Mouse (Mus musculus): ENCODE data around the gene Aldob. TPM values are rescaled to one million over a fixed set of nuclear protein-coding genes. Genes with fewer than 3 reads are reported as not detected.
A peak's percentile ranks its signal among the peaks of the same experiment; 100 is the strongest.
"Not testable (repeated sequence)": the region's sequence is repeated elsewhere in the genome, so short reads cannot be mapped to it uniquely, and the experiment has no call there.

Aldob gene
- polyA plus RNA-seq, 1 experiment from 2014 or later = not detected

GRCm38 (mm10) chr4:49519476-49519875 lies 29.9 kb downstream of the Aldob start:
- Histone ChIP-seq H3K36me3 (ENCODE audit: control insufficient read depth, insufficient read depth, low read length) (peaks cover 9% of the 10 kb centered on the region), H3K4me2 (ENCODE audit: low read length) (peak overlapping the region; percentile 67), H3K27ac (replicated peaks; ENCODE audit: low read depth, low read length) (no peak overlapping the region), H3K4me1 (ENCODE audit: control insufficient read depth, insufficient read depth, low read length) (peaks cover 25% of the 10 kb centered on the region), H3K4me3 (replicated peaks; ENCODE audit: low read depth, low read length) (peak overlapping the region; percentile 66; the same call in 1 of the 2 replicates), H3K9me3 (ENCODE audit: control insufficient read depth, low read length) (no peaks in the 10 kb centered on the region), H3K27me3 (ENCODE audit: control insufficient read depth, insufficient read depth, low read length) (no peaks in the 10 kb centered on the region), H3K9ac (replicated peaks; ENCODE audit: low read length) (no peak overlapping the region)
- DNase-seq = no peak
- no peak for ATAC-seq (ENCODE audit: low FRiP score, low TSS enrichment)
- 70% methylated on average over 5 of the region's 5 CpGs for WGBS

- H3K4me1 ChIP-seq (ENCODE audit: control insufficient read depth, insufficient read depth, low read length) = peaks cover 6% of the 10 kb centered on the region
- H3K4me2 ChIP-seq (ENCODE audit: low read length) = no peak overlapping the region
- no peak overlapping the region for H3K27ac ChIP-seq (replicated peaks; ENCODE audit: low read depth, low read length)
- no peak overlapping the region for H3K9ac ChIP-seq (replicated peaks; ENCODE audit: low read length)
- peaks cover 26% of the 10 kb centered on the region for H3K36me3 ChIP-seq (ENCODE audit: control insufficient read depth, insufficient read depth, low read length)
- 97% methylated on average over 6 of the region's 6 CpGs for WGBS
- no peaks in the 10 kb centered on the region for H3K9me3 ChIP-seq (ENCODE audit: control insufficient read depth, low read length)
- ATAC-seq (ENCODE audit: low FRiP score, low TSS enrichment) (no peak), DNase-seq (no peak)
- H3K27me3 ChIP-seq (ENCODE audit: control insufficient read depth, insufficient read depth, low read length) = no peaks in the 10 kb centered on the region
- H3K4me3 ChIP-seq (replicated peaks; ENCODE audit: low read depth, low read length) = no peak overlapping the region
These were observed 34.9 kb downstream of the Aldob start for GRCm38 (mm10) chr4:49514441-49514840.

GRCm38 (mm10) chr4:49512636-49513035 lies 36.7 kb downstream of the Aldob start:
- H3K4me3 ChIP-seq (replicated peaks; ENCODE audit: low read depth, low read length) = no peak overlapping the region
- WGBS = 93% methylated on average over 4 of the region's 4 CpGs
- DNase-seq = no peak
- H3K27ac ChIP-seq (replicated peaks; ENCODE audit: low read depth, low read length) = no peak overlapping the region
- peaks cover 26% of the 10 kb centered on the region for H3K36me3 ChIP-seq (ENCODE audit: control insufficient read depth, insufficient read depth, low read length)
- no peak for ATAC-seq (ENCODE audit: low FRiP score, low TSS enrichment)
- no peak overlapping the region for H3K4me2 ChIP-seq (ENCODE audit: low read length)
- no peak overlapping the region for H3K9ac ChIP-seq (replicated peaks; ENCODE audit: low read length)
- H3K27me3 ChIP-seq (ENCODE audit: control insufficient read depth, insufficient read depth, low read length) = no peaks in the 10 kb centered on the region
- H3K4me1 ChIP-seq (ENCODE audit: control insufficient read depth, insufficient read depth, low read length) = no peaks in the 10 kb centered on the region
- H3K9me3 ChIP-seq (ENCODE audit: control insufficient read depth, low read length) = no peaks in the 10 kb centered on the region

GRCm38 (mm10) chr4:49510236-49510835 lies 39.0 kb downstream of the Aldob start:
- H3K4me2 ChIP-seq (ENCODE audit: low read length); H3K4me3 ChIP-seq (replicated peaks; ENCODE audit: low read depth, low read length); H3K9ac ChIP-seq (replicated peaks; ENCODE audit: low read length); H3K4me1 ChIP-seq (ENCODE audit: control insufficient read depth, insufficient read depth, low read length); ATAC-seq (ENCODE audit: low FRiP score, low TSS enrichment); H3K27me3 ChIP-seq (ENCODE audit: control insufficient read depth, insufficient read depth, low read length); H3K9me3 ChIP-seq (ENCODE audit: control insufficient read depth, low read length); DNase-seq; H3K27ac ChIP-seq (replicated peaks; ENCODE audit: low read depth, low read length): not testable (repeated sequence)
- WGBS = 95% methylated on average over 1 of the region's 1 CpGs
- peaks cover 26% of the 10 kb centered on the region for H3K36me3 ChIP-seq (ENCODE audit: control insufficient read depth, insufficient read depth, low read length)

- ATAC-seq (ENCODE audit: low FRiP score, low TSS enrichment) (no peak), DNase-seq (no peak)
- Histone ChIP-seq H3K27me3 (ENCODE audit: control insufficient read depth, insufficient read depth, low read length) (no peaks in the 10 kb centered on the region), H3K27ac (replicated peaks; ENCODE audit: low read depth, low read length) (no peak overlapping the region), H3K4me2 (ENCODE audit: low read length) (no peak overlapping the region), H3K4me3 (replicated peaks; ENCODE audit: low read depth, low read length) (no peak overlapping the region), H3K9ac (replicated peaks; ENCODE audit: low read length) (no peak overlapping the region), H3K36me3 (ENCODE audit: control insufficient read depth, insufficient read depth, low read length) (peaks cover 22% of the 10 kb centered on the region), H3K9me3 (ENCODE audit: control insufficient read depth, low read length) (no peaks in the 10 kb centered on the region), H3K4me1 (ENCODE audit: control insufficient read depth, insufficient read depth, low read length) (no peaks in the 10 kb centered on the region)
- 92% methylated on average over 2 of the region's 2 CpGs for WGBS
These were observed 40.2 kb downstream of the Aldob start for GRCm38 (mm10) chr4:49509183-49509582.

- Histone ChIP-seq H3K4me1 (ENCODE audit: control insufficient read depth, insufficient read depth, low read length) (no peaks in the 10 kb centered on the region), H3K4me2 (ENCODE audit: low read length) (no peak within 1 kb of the TSS), H3K27me3 (ENCODE audit: control insufficient read depth, insufficient read depth, low read length) (no peaks in the 10 kb centered on the region), H3K9ac (replicated peaks; ENCODE audit: low read length) (no peak within 1 kb of the TSS), H3K4me3 (replicated peaks; ENCODE audit: low read depth, low read length) (no peak within 1 kb of the TSS), H3K27ac (replicated peaks; ENCODE audit: low read depth, low read length) (no peak within 1 kb of the TSS), H3K9me3 (ENCODE audit: control insufficient read depth, low read length) (no peaks in the 10 kb centered on the region), H3K36me3 (ENCODE audit: control insufficient read depth, insufficient read depth, low read length) (no peaks in the 10 kb centered on the region)
- DNase-seq (no peak), ATAC-seq (ENCODE audit: low FRiP score, low TSS enrichment) (no peak)
- WGBS = 88% methylated on average over 3 of the region's 3 CpGs
These were observed 43.0 kb downstream of the Aldob start, which contains the start of gene Baat for GRCm38 (mm10) chr4:49506386-49506785. Baat (minus strand) TSS chr4:49506557.

- no peaks in the 10 kb centered on the region for H3K27me3 ChIP-seq (ENCODE audit: control insufficient read depth, insufficient read depth, low read length)
- DNase-seq (no peak), ATAC-seq (ENCODE audit: low FRiP score, low TSS enrichment) (no peak)
- no peak overlapping the region for H3K4me3 ChIP-seq (replicated peaks; ENCODE audit: low read depth, low read length)
- no peaks in the 10 kb centered on the region for H3K4me1 ChIP-seq (ENCODE audit: control insufficient read depth, insufficient read depth, low read length)
- H3K4me2 ChIP-seq (ENCODE audit: low read length) = no peak overlapping the region
- no peaks in the 10 kb centered on the region for H3K36me3 ChIP-seq (ENCODE audit: control insufficient read depth, insufficient read depth, low read length)
- no peaks in the 10 kb centered on the region for H3K9me3 ChIP-seq (ENCODE audit: control insufficient read depth, low read length)
- no peak overlapping the region for H3K9ac ChIP-seq (replicated peaks; ENCODE audit: low read length)
- WGBS = 100% methylated on average over 1 of the region's 1 CpGs
- no peak overlapping the region for H3K27ac ChIP-seq (replicated peaks; ENCODE audit: low read depth, low read length)
These were observed 45.8 kb downstream of the Aldob start for GRCm38 (mm10) chr4:49503563-49503962.

Other genes with a start within 250 kb of the Aldob start
- not detected in 2 replicates for gene Acnat2, start 141.4 kb downstream of the Aldob start, polyA plus RNA-seq (2014; fragmentation: Nextera tagmentation; extraction: Ambion mirVana)
- not detected in 2 replicates for gene Acnat1, start 75.6 kb downstream of the Aldob start, polyA plus RNA-seq (2014; fragmentation: Nextera tagmentation; extraction: Ambion mirVana)
- 0.12 and 0.17 TPM in 2 replicates for gene Baat, start 43.0 kb downstream of the Aldob start, polyA plus RNA-seq (2014; fragmentation: Nextera tagmentation; extraction: Ambion mirVana)
- 78.4 and 90.0 TPM in 2 replicates for gene Mrpl50, start 28.5 kb downstream of the Aldob start, polyA plus RNA-seq (2014; fragmentation: Nextera tagmentation; extraction: Ambion mirVana)
- 12.9 and 16.1 TPM in 2 replicates for gene Zfp189, start 28.4 kb downstream of the Aldob start, polyA plus RNA-seq (2014; fragmentation: Nextera tagmentation; extraction: Ambion mirVana)
- 84.5 and 86.5 TPM in 2 replicates for gene Tmem246, start 48.3 kb upstream of the Aldob start, polyA plus RNA-seq (2014; fragmentation: Nextera tagmentation; extraction: Ambion mirVana)
- 58.4 and 74.0 TPM in 2 replicates for gene Rnf20, start 82.5 kb upstream of the Aldob start, polyA plus RNA-seq (2014; fragmentation: Nextera tagmentation; extraction: Ambion mirVana)
- gene Ppp3r2, start 132.5 kb upstream of the Aldob start, polyA plus RNA-seq (2014; fragmentation: Nextera tagmentation; extraction: Ambion mirVana) = 0.25 and 0.63 TPM in 2 replicates

Measured in midbrain, embryonic 14.5 days (tissue).